Mouse (Mus musculus) liver, postnatal 0 days (tissue): ENCODE measurements around the gene Tmem120b. TPM values are rescaled to one million over a fixed set of nuclear protein-coding genes. Genes with fewer than 3 reads are reported as not detected.

Source experiments
- ATAC-seq: fragments of 200-750 bp; cut with Nextera tagmentation; 2 replicates; pipeline ENCODE4 v1.8.0; 2017; ENCODE audit warnings: mild to moderate bottlenecking, moderate library complexity
- DNase-seq: peaks from one replicate; pipeline ENCODE4 v3.0.0-alpha.2; 2016
- H3K27ac ChIP-seq: fragments of 300-500 bp; sonication (generic); 2 replicates; pipeline ENCODE4 v1.5.1; 2014; ENCODE audit warnings: antibody characterized with exemption, moderate library complexity, mild to moderate bottlenecking, low read depth
- H3K27me3 ChIP-seq: fragments of 300-500 bp; sonication (generic); 2 replicates; pipeline ENCODE4 v1.6.1; 2014; ENCODE audit warnings: low read length, control low read depth, mixed read lengths; ENCODE audit not compliant: insufficient read depth
- H3K36me3 ChIP-seq: fragments of 300-500 bp; sonication (generic); replicated peaks from 2 replicates; pipeline ENCODE4 v1.6.1; 2014; ENCODE audit warnings: mild to moderate bottlenecking, control low read depth, low read length, moderate library complexity, mixed read lengths; ENCODE audit not compliant: insufficient read depth
- H3K4me1 ChIP-seq: fragments of 300-500 bp; sonication (generic); 2 replicates; pipeline ENCODE4 v1.6.1; 2014; ENCODE audit warnings: antibody characterized with exemption, mild to moderate bottlenecking, control low read depth; ENCODE audit not compliant: insufficient read depth
- H3K4me2 ChIP-seq: fragments of 300-500 bp; sonication (generic); 2 replicates; pipeline ENCODE4 v1.6.1; 2014; ENCODE audit warnings: low read depth, mild to moderate bottlenecking, low read length, moderate library complexity, mixed read lengths
- H3K4me3 ChIP-seq: fragments of 300-500 bp; sonication (generic); 2 replicates; pipeline ENCODE4 v1.5.1; 2014; ENCODE audit warnings: low read depth, low read length
- H3K9ac ChIP-seq: fragments of 300-500 bp; sonication (generic); replicated peaks from 2 replicates; pipeline ENCODE4 v1.6.1; 2014; ENCODE audit warnings: mild to moderate bottlenecking, moderate library complexity
- H3K9me3 ChIP-seq: fragments of 300-500 bp; sonication (generic); 2 replicates; pipeline ENCODE4 v1.6.1; 2016; ENCODE audit warnings: mild to moderate bottlenecking, control low read depth, low read length, mixed read lengths
- CTCF ChIP-seq: sonication (generic); IDR thresholded peaks from 2 replicates; pipeline ENCODE4 v1.5.1; 2016; ENCODE audit warnings: antibody characterized with exemption, low read depth
- EP300 ChIP-seq: IDR thresholded peaks from 2 replicates; pipeline ENCODE4 v1.6.1; 2016; ENCODE audit warnings: antibody characterized with exemption, low read depth, mild to moderate bottlenecking
- WGBS: fragments of 180-500 bp; shearing (Covaris S2); extraction: QIAGEN DNeasy Blood & Tissue Kit; methylation state at CpG from one replicate; pipeline ENCODE4 v1.1.7; 2014; ENCODE audit not compliant: insufficient replicate concordance; 5-methylcytosine and 5-hydroxymethylcytosine counted together
- polyA plus RNA-seq: library from polyadenylated mRNA; unstranded; fragments of >200 nt; fragmentation: Nextera tagmentation; extraction: Ambion mirVana; gene quantifications from 2 replicates; pipeline ENCODE4 v1.2.1, GENCODE M21; 2015

Gene Tmem120b
- polyA plus RNA-seq, 1 experiment from 2014 or later = 12.8 TPM

DNA sequence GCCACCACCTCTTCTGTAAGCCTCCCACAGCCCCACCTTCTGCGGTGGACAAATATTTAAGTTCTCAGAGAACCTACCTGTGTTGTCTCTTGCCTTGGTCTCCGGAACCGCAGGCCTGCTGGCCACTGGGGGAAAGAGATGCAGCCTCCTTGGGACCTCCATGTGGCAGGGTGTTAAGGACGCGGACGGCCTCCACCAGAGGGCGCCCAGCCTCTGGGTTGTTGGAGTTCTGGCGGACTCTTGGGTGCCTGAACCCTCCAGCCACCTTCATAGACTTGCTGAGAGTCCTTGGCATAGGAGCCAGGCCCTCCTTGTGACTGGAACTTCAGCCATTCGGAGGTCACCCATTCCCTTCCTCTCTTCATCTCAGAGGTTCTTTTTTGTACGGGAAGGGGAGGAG is 49.0 kb downstream of the Tmem120b start:
- no peaks in the 10 kb centered on the region for H3K9me3 ChIP-seq
- H3K4me2 ChIP-seq = no peak overlapping the region
- 15% methylated on average over 10 of the region's 10 CpGs for WGBS
- ATAC-seq = peak; percentile 72
- H3K27me3 ChIP-seq = no peaks in the 10 kb centered on the region
- no peak overlapping the region for H3K9ac ChIP-seq
- no peak overlapping the region for H3K4me3 ChIP-seq
- H3K36me3 ChIP-seq = 0 out of 2 replicates have a peak, but pooled peaks cover 7% of the 10 kb centered on the region
- H3K27ac ChIP-seq = no peak overlapping the region
- TF ChIP-seq CTCF (peak; percentile 95), EP300 (no peak)
- H3K4me1 ChIP-seq = peaks cover 3% of the 10 kb centered on the region; the same call in 1 of the 2 replicates
- peak; percentile 86 for DNase-seq

DNA sequence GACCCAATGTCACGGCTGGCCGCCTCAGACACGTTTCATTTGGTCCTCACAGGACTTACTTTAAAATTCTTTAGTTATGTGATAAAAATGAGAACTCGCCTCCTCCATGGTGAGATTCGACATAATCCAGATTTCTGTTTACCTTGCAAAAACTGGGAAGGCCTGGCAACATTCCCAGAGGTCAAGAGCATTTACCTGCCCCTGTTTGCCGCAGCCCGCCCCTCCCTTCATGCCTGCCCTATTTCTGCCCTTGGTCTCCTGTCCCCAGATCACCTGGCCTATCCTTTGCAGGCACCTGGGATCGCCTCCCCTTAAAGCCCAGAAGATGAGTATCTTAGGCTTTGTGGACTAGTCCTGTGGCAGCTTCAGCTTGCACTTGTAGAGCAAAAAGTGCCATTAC is 49.6 kb downstream of the Tmem120b start:
- peaks cover 3% of the 10 kb centered on the region; the same call in 1 of the 2 replicates for H3K4me1 ChIP-seq
- H3K27ac ChIP-seq = no peak overlapping the region
- 0 out of 2 replicates have a peak, but pooled peaks cover 7% of the 10 kb centered on the region for H3K36me3 ChIP-seq
- WGBS = 65% methylated on average over 8 of the region's 8 CpGs
- no peak overlapping the region for H3K9ac ChIP-seq
- no peak for TF ChIP-seq CTCF
- no peak for TF ChIP-seq EP300
- no peak overlapping the region for H3K4me3 ChIP-seq
- no peaks in the 10 kb centered on the region for H3K9me3 ChIP-seq
- no peaks in the 10 kb centered on the region for H3K27me3 ChIP-seq
- ATAC-seq (0 out of 2 replicates have a peak, but pooled peaks have one; percentile 33), DNase-seq (peak; percentile 47)
- H3K4me2 ChIP-seq = no peak overlapping the region

DNA sequence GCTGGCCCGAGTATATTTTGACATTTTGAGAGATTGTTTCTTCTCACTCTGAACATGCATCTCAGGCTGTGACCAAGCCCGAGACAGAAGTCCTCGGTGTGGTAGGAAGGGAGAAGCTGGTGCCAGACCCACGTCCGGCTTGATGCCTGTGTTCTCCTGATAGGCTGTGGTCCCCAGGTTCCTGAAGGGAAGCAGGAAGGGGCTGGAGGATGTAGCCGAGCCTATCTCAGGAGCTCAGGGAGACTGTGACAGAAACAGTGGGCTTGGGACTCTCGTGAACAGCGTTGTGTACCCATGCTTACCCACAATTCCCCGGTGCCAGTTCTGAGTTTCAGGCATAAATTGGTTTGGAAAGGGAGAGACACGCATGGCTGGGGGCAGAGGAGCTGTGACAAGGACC is 50.6 kb downstream of the Tmem120b start:
- peak; percentile 44; the same call in 1 of the 2 replicates for ATAC-seq
- WGBS = 43% methylated on average over 10 of the region's 10 CpGs
- no peaks in the 10 kb centered on the region for H3K27me3 ChIP-seq
- H3K9me3 ChIP-seq = no peaks in the 10 kb centered on the region
- H3K4me3 ChIP-seq = no peak overlapping the region
- TF ChIP-seq EP300 = peak; percentile 40; the same call in 1 of the 2 replicates
- no peak for TF ChIP-seq CTCF
- 0 out of 2 replicates have a peak, but pooled peaks cover 7% of the 10 kb centered on the region for H3K36me3 ChIP-seq
- no peak overlapping the region for H3K9ac ChIP-seq
- no peak overlapping the region for H3K4me2 ChIP-seq
- no peak overlapping the region for H3K27ac ChIP-seq
- no peak for DNase-seq
- peaks cover 3% of the 10 kb centered on the region; the same call in 1 of the 2 replicates for H3K4me1 ChIP-seq

DNA sequence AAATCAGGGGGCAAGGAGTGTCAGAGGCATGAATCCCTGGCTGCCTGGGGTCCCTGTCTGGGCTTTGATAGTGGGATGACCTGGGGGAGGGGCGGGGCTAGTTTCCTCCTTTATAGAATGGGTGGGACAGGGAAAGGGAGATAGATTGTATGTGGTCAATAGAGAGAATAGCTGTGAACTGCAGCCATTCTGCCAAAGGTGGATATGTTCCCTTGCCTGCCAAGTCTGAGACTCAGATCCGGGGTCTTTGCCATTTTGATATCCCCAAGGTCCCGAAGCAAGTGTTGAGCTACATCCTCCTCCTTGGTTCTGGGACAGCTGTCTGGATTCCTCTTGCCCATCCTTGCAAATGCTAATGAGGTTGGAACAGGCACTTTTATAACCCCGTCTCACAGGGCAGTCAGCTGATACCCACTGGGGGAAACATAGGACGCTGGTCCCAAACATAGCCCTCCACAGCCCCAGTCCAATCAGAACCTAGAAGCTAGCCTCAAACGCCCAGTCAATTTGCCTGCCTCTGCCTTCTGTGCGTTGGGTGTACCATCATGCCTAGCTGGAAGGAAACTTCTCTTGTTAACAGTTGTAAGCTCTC is 52.5 kb downstream of the Tmem120b start:
- Histone ChIP-seq H3K9ac (no peak overlapping the region), H3K4me3 (no peak overlapping the region), H3K4me1 (peaks cover 10% of the 10 kb centered on the region), H3K27ac (no peak overlapping the region), H3K4me2 (no peak overlapping the region), H3K9me3 (no peaks in the 10 kb centered on the region), H3K27me3 (no peaks in the 10 kb centered on the region), H3K36me3 (0 out of 2 replicates have a peak, but pooled peaks cover 5% of the 10 kb centered on the region)
- TF ChIP-seq CTCF (no peak), EP300 (no peak)
- no peak for DNase-seq
- WGBS = 85% methylated on average over 7 of the region's 7 CpGs
- no peak for ATAC-seq

DNA sequence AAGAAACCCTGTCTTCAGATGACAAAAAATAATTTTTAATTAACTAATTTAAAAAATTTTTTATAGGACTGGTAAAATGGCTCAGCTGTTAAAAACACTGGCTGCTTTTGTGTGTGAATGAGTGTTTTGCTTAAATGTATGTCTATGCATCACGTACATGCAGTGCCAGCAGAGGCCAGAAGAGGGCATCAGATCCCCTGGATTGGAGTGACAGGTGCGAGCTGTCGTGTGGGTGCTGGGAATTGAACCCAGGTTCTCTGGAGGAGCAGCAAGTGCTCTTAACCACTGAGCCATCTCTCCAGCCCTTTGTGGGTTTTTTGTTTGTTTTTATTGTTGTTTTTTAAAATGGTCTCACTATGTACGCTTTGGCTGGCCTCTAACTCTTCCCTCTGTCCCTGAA is 54.0 kb downstream of the Tmem120b start:
- Histone ChIP-seq H3K9ac (no peak overlapping the region), H3K36me3 (no peaks in the 10 kb centered on the region), H3K4me1 (peaks cover 16% of the 10 kb centered on the region), H3K4me3 (no peak overlapping the region), H3K4me2 (no peak overlapping the region), H3K9me3 (no peaks in the 10 kb centered on the region), H3K27me3 (no peaks in the 10 kb centered on the region), H3K27ac (no peak overlapping the region)
- no peak for ATAC-seq
- 95% methylated on average over 4 of the region's 4 CpGs for WGBS
- peak; percentile 48 for DNase-seq
- TF ChIP-seq CTCF (peak; percentile 68), EP300 (no peak)

DNA sequence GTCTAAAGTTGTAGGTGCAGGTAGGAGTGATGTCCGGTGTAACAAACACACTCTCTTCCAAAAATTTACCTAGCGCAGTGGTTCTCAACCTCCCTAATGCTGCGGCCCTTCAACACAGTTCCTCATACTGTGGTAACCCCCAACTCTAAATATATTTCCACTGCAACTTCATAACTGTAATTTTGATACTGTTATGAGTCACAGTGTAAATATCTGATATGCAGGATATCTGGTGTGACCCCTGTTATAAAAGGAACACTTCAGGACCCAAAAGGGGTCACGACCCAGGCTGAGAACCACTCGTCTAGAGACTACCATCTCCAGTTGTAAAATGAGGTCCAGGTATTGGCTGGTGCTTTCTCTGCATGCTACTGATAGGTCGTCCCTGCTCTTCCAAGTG is 56.9 kb downstream of the Tmem120b start:
- H3K27ac ChIP-seq = no peak overlapping the region
- ATAC-seq (no peak), DNase-seq (no peak)
- peak overlapping the region; percentile 60 for H3K4me2 ChIP-seq
- H3K4me3 ChIP-seq = no peak overlapping the region
- H3K27me3 ChIP-seq = no peaks in the 10 kb centered on the region
- H3K36me3 ChIP-seq = no peaks in the 10 kb centered on the region
- 70% methylated on average over 6 of the region's 6 CpGs for WGBS
- H3K4me1 ChIP-seq = peaks cover 22% of the 10 kb centered on the region
- TF ChIP-seq CTCF = no peak
- TF ChIP-seq EP300 = no peak
- H3K9ac ChIP-seq = no peak overlapping the region; the same call in 1 of the 2 replicates
- H3K9me3 ChIP-seq = no peaks in the 10 kb centered on the region
